8 mouse cellular contexts compared by ENCODE assay signal in the genomic region with DNA sequence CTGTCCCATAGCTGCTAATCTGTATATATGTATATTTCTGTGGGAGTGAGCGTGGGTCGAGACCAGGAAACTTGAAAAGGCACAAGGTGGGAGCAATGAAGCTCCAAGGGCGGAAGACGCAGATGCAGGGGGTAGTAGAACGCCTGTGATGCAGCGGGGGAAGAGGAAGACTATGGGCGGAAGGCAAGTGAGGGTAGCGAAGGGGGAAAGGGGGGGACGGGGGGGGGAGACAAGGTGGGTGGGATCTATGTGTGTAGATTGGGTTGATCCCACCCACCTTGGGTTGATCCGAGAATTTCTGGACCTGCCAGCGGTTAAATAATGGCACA. TPM values are rescaled to one million over a fixed set of nuclear protein-coding genes. Genes with fewer than 3 reads are reported as not detected.
DNase-seq lines count a peak whose midpoint lies in the region; ATAC-seq and TF ChIP-seq lines count a peak whose summit lies in the region.

No protein-coding gene starts in this region.

- DNase-seq in lung, embryonic 14.5 days = no peak
- no peak for DNase-seq in lung, adult 18-20 months
- DNase-seq in left cerebral cortex, postnatal 4 days = no peak
- DNase-seq in layer of hippocampus, adult 8-10 months (ENCODE audit: low spot score in 2 of 2) = no peak
- no peak for DNase-seq in layer of hippocampus, adult 2 months (ENCODE audit: low spot score in 2 of 2)

- H3K36me3 ChIP-seq in lung, embryonic 14.5 days (ENCODE audit: insufficient read depth) = no peaks in the 10 kb centered on the region
- no peaks in the 10 kb centered on the region for H3K36me3 ChIP-seq in forebrain, embryonic 13.5 days (ENCODE audit: poor library complexity, severe bottlenecking)
- no peaks in the 10 kb centered on the region for H3K36me3 ChIP-seq in limb, embryonic 12.5 days
- H3K36me3 ChIP-seq in neural tube, embryonic 14.5 days (ENCODE audit: control insufficient read depth, insufficient read depth, low read length) = no peaks in the 10 kb centered on the region

- intact Hi-C loops in left cerebral cortex, postnatal 4 days (cut with DNase I) = no loop called here

- H3K4me2 ChIP-seq in lung, embryonic 14.5 days = peak overlapping the region; percentile 52
- H3K4me2 ChIP-seq in forebrain, embryonic 13.5 days = peak overlapping the region; percentile 54
- 0 out of 2 replicates have a peak overlapping the region, but pooled peaks have one; percentile 5 for H3K4me2 ChIP-seq in limb, embryonic 12.5 days
- H3K4me2 ChIP-seq in neural tube, embryonic 14.5 days (ENCODE audit: low read depth, low read length) = peak overlapping the region; percentile 50; the same call in 1 of the 2 replicates

- TF ChIP-seq CTCF in lung, embryonic 14.5 days (IDR thresholded peaks at IDR 0.05; ENCODE audit: low read depth) = no peak
- TF ChIP-seq CTCF in layer of hippocampus, adult 2 months (conservative IDR thresholded peaks at IDR 0.05) = no peak

- no peak overlapping the region for H3K27ac ChIP-seq in lung, embryonic 14.5 days (ENCODE audit: low read depth)
- H3K27ac ChIP-seq in forebrain, embryonic 13.5 days = no peak overlapping the region
- H3K27ac ChIP-seq in limb, embryonic 12.5 days = no peak overlapping the region
- no peak overlapping the region for H3K27ac ChIP-seq in neural tube, embryonic 14.5 days (ENCODE audit: low read depth, low read length)
- no peak overlapping the region for H3K27ac ChIP-seq in layer of hippocampus, adult 2 months

- H3K9ac ChIP-seq in lung, embryonic 14.5 days = no peak overlapping the region
- no peak overlapping the region for H3K9ac ChIP-seq in forebrain, embryonic 13.5 days
- no peak overlapping the region for H3K9ac ChIP-seq in limb, embryonic 12.5 days (replicated peaks)
- no peak overlapping the region for H3K9ac ChIP-seq in neural tube, embryonic 14.5 days (replicated peaks; ENCODE audit: low read depth, low read length)

- ATAC-seq in lung, embryonic 14.5 days (ENCODE audit: insufficient read depth) = no peak
- no peak for ATAC-seq in forebrain, embryonic 13.5 days
- ATAC-seq in limb, embryonic 12.5 days (ENCODE audit: insufficient number of reproducible peaks, insufficient read depth, low FRiP score, low TSS enrichment, low read depth) = no peak
- ATAC-seq in neural tube, embryonic 14.5 days (ENCODE audit: low read depth) = peak; percentile 9; the same call in 1 of the 2 replicates

- H3K9me3 ChIP-seq in lung, embryonic 14.5 days (ENCODE audit: low read depth, low read length) = peaks cover 3% of the 10 kb centered on the region; the same call in 1 of the 2 replicates
- H3K9me3 ChIP-seq in forebrain, embryonic 13.5 days (replicated peaks) = no peaks in the 10 kb centered on the region
- peaks cover 4% of the 10 kb centered on the region for H3K9me3 ChIP-seq in limb, embryonic 12.5 days
- H3K9me3 ChIP-seq in neural tube, embryonic 14.5 days (ENCODE audit: control insufficient read depth, low read length) = no peaks in the 10 kb centered on the region

- H3K4me3 ChIP-seq in lung, embryonic 14.5 days (ENCODE audit: low read depth, low read length) = peak overlapping the region; percentile 21; the same call in 1 of the 2 replicates
- H3K4me3 ChIP-seq in forebrain, embryonic 13.5 days = 0 out of 2 replicates have a peak overlapping the region, but pooled peaks have one; percentile 25
- H3K4me3 ChIP-seq in limb, embryonic 12.5 days (replicated peaks) = no peak overlapping the region
- no peak overlapping the region for H3K4me3 ChIP-seq in neural tube, embryonic 14.5 days (ENCODE audit: low read depth, low read length)
- no peak overlapping the region; the same call in 1 of the 2 replicates for H3K4me3 ChIP-seq in layer of hippocampus, adult 2 months

- 32% methylated on average over 11 of the region's 11 CpGs for WGBS in lung, embryonic 14.5 days
- 12% methylated on average over 11 of the region's 11 CpGs for WGBS in forebrain, embryonic 13.5 days
- whole genome bisulfite sequencing in limb, embryonic 12.5 days = 35% methylated on average over 11 of the region's 11 CpGs
- 42% methylated on average over 11 of the region's 11 CpGs for WGBS in neural tube, embryonic 14.5 days

- no peaks in the 10 kb centered on the region for H3K4me1 ChIP-seq in lung, embryonic 14.5 days (ENCODE audit: insufficient read depth)
- peaks cover 11% of the 10 kb centered on the region for H3K4me1 ChIP-seq in forebrain, embryonic 13.5 days
- H3K4me1 ChIP-seq in limb, embryonic 12.5 days (replicated peaks) = 0 out of 2 replicates have a peak, but pooled peaks cover 2% of the 10 kb centered on the region
- no peaks in the 10 kb centered on the region for H3K4me1 ChIP-seq in neural tube, embryonic 14.5 days (ENCODE audit: control insufficient read depth, insufficient read depth, low read length)

- peaks cover 8% of the 10 kb centered on the region; the same call in 1 of the 2 replicates for H3K27me3 ChIP-seq in lung, embryonic 14.5 days (ENCODE audit: insufficient read depth, low read length)
- H3K27me3 ChIP-seq in forebrain, embryonic 13.5 days = peaks cover 15% of the 10 kb centered on the region; the same call in 1 of the 2 replicates
- H3K27me3 ChIP-seq in limb, embryonic 12.5 days = peaks cover 33% of the 10 kb centered on the region
- no peaks in the 10 kb centered on the region for H3K27me3 ChIP-seq in neural tube, embryonic 14.5 days (ENCODE audit: control insufficient read depth, insufficient read depth, low read length)

RNA-seq across cellular contexts. Expression of a gene that starts 5.8 kb away (rescaled TPM):
- polyA plus RNA-seq in lung, embryonic 14.5 days (2014; fragmentation: Nextera tagmentation; extraction: Ambion mirVana) = not detected in 2 replicates
- polyA plus RNA-seq in forebrain, embryonic 13.5 days (2015; fragmentation: Nextera tagmentation; extraction: Ambion mirVana) = 0.26 and 0.45 TPM in 2 replicates
- polyA plus RNA-seq in limb, embryonic 12.5 days (2016; fragmentation: Nextera tagmentation; extraction: Ambion mirVana) = not detected in 2 replicates
- 0.37 and 0.41 TPM in 2 replicates for polyA plus RNA-seq in neural tube, embryonic 14.5 days (2014; fragmentation: Nextera tagmentation; extraction: Ambion mirVana)
- under 1 TPM; 0.50 to 0.74 TPM for total RNA-seq in left cerebral cortex, postnatal 4 days (2021)
- under 1 TPM; 0.29 to 0.77 (median 0.39) TPM for total RNA-seq in layer of hippocampus, adult 8-10 months (2022)
- under 1 TPM in 1 of 2 experiments, not detected in 1; 0.28 TPM for total RNA-seq in layer of hippocampus, adult 2 months (2021)

RNA-seq across cellular contexts. Expression of a gene that starts 14.5 kb away (rescaled TPM):
- 4.2 and 4.3 TPM in 2 replicates for polyA plus RNA-seq in lung, embryonic 14.5 days (2014; fragmentation: Nextera tagmentation; extraction: Ambion mirVana)
- 4.3 and 4.5 TPM in 2 replicates for polyA plus RNA-seq in forebrain, embryonic 13.5 days (2015; fragmentation: Nextera tagmentation; extraction: Ambion mirVana)
- polyA plus RNA-seq in limb, embryonic 12.5 days (2016; fragmentation: Nextera tagmentation; extraction: Ambion mirVana) = 3.6 and 4.2 TPM in 2 replicates
- 2.8 and 3.7 TPM in 2 replicates for polyA plus RNA-seq in neural tube, embryonic 14.5 days (2014; fragmentation: Nextera tagmentation; extraction: Ambion mirVana)
- 10 to 100 TPM; 21.1 to 21.4 TPM for total RNA-seq in left cerebral cortex, postnatal 4 days (2021)
- 10 to 100 TPM; 13.0 to 15.3 (median 13.9) TPM for total RNA-seq in layer of hippocampus, adult 8-10 months (2022)
- total RNA-seq in layer of hippocampus, adult 2 months (2021) = 10 to 100 TPM; 15.0 to 15.8 TPM

RNA-seq across cellular contexts. Expression of a gene that starts 21.3 kb away (rescaled TPM):
- polyA plus RNA-seq in lung, embryonic 14.5 days (2014; fragmentation: Nextera tagmentation; extraction: Ambion mirVana) = 1.4 and 2.3 TPM in 2 replicates
- polyA plus RNA-seq in forebrain, embryonic 13.5 days (2015; fragmentation: Nextera tagmentation; extraction: Ambion mirVana) = 21.2 and 24.9 TPM in 2 replicates
- 3.1 and 4.4 TPM in 2 replicates for polyA plus RNA-seq in limb, embryonic 12.5 days (2016; fragmentation: Nextera tagmentation; extraction: Ambion mirVana)
- polyA plus RNA-seq in neural tube, embryonic 14.5 days (2014; fragmentation: Nextera tagmentation; extraction: Ambion mirVana) = 24.4 and 27.9 TPM in 2 replicates
- 10 to 100 TPM; 50.8 to 51.5 TPM for total RNA-seq in left cerebral cortex, postnatal 4 days (2021)
- total RNA-seq in layer of hippocampus, adult 8-10 months (2022) = 100 to 1,000 TPM in 2 of 4 experiments, 10 to 100 TPM in 2; 89.9 to 111 (median 102) TPM
- total RNA-seq in layer of hippocampus, adult 2 months (2021) = 100 to 1,000 TPM; 103 to 114 TPM

RNA-seq across cellular contexts. Expression of a gene that starts 23.5 kb away (rescaled TPM):
- polyA plus RNA-seq in lung, embryonic 14.5 days (2014; fragmentation: Nextera tagmentation; extraction: Ambion mirVana) = 0.88 and 0.91 TPM in 2 replicates
- 0.63 and 0.77 TPM in 2 replicates for polyA plus RNA-seq in forebrain, embryonic 13.5 days (2015; fragmentation: Nextera tagmentation; extraction: Ambion mirVana)
- polyA plus RNA-seq in limb, embryonic 12.5 days (2016; fragmentation: Nextera tagmentation; extraction: Ambion mirVana) = 0.97 and 1.3 TPM in 2 replicates
- 0.58 and 0.76 TPM in 2 replicates for polyA plus RNA-seq in neural tube, embryonic 14.5 days (2014; fragmentation: Nextera tagmentation; extraction: Ambion mirVana)
- total RNA-seq in left cerebral cortex, postnatal 4 days (2021) = 1 to 10 TPM; 6.2 to 6.5 TPM
- total RNA-seq in layer of hippocampus, adult 8-10 months (2022) = 10 to 100 TPM; 13.7 to 16.0 (median 14.2) TPM
- total RNA-seq in layer of hippocampus, adult 2 months (2021) = 10 to 100 TPM; 13.0 to 13.4 TPM

RNA-seq across cellular contexts. Expression of a gene that starts 25.1 kb away (rescaled TPM):
- 2.1 and 2.2 TPM in 2 replicates for polyA plus RNA-seq in lung, embryonic 14.5 days (2014; fragmentation: Nextera tagmentation; extraction: Ambion mirVana)
- polyA plus RNA-seq in forebrain, embryonic 13.5 days (2015; fragmentation: Nextera tagmentation; extraction: Ambion mirVana) = 0.23 and 0.30 TPM in 2 replicates
- polyA plus RNA-seq in limb, embryonic 12.5 days (2016; fragmentation: Nextera tagmentation; extraction: Ambion mirVana) = 2.5 and 3.1 TPM in 2 replicates
- 0.40 and 1.3 TPM in 2 replicates for polyA plus RNA-seq in neural tube, embryonic 14.5 days (2014; fragmentation: Nextera tagmentation; extraction: Ambion mirVana)
- 1 to 10 TPM; 3.1 to 3.6 TPM for total RNA-seq in left cerebral cortex, postnatal 4 days (2021)
- total RNA-seq in layer of hippocampus, adult 8-10 months (2022) = 1 to 10 TPM; 2.8 to 5.1 (median 4.2) TPM
- total RNA-seq in layer of hippocampus, adult 2 months (2021) = 1 to 10 TPM; 2.4 to 3.5 TPM

Comparison
In these comparisons a context has a peak if more than half of its experiments do, and no peak if none do; other contexts are left out.
1. H3K4me3 ChIP-seq: peak in lung, embryonic 14.5 days (single experiment) and forebrain, embryonic 13.5 days (single experiment); none in limb, embryonic 12.5 days (single experiment), neural tube, embryonic 14.5 days (single experiment) and layer of hippocampus, adult 2 months (single experiment).
2. Peak in every context shown above with its lines, with median percentiles within 50 percentile points of each other: H3K4me2 ChIP-seq.